Mouse (Mus musculus) embryonic facial prominence, embryonic 14.5 days (tissue): ENCODE data around the gene Klhl25. TPM values are rescaled to one million over a fixed set of nuclear protein-coding genes. Genes with fewer than 3 reads are reported as not detected.

Experiments used
- ATAC-seq: fragments of 200-750 bp; cut with Nextera tagmentation; 2 replicates; pipeline ENCODE4 v1.8.0; 2017; ENCODE audit warnings: low read depth, moderate number of reproducible peaks, moderate TSS enrichment
- DNase-seq: peaks from one replicate; pipeline ENCODE4 v3.0.0-alpha.2; 2015; ENCODE audit warnings: low spot score
- H3K27ac ChIP-seq: fragments of 300-500 bp; sonication (generic); replicated peaks from 2 replicates; pipeline ENCODE4 v1.5.1; 2014; ENCODE audit warnings: low read depth, mild to moderate bottlenecking, low read length, moderate library complexity
- H3K27me3 ChIP-seq: fragments of 300-500 bp; sonication (generic); replicated peaks from 2 replicates; pipeline ENCODE4 v1.6.1; 2014; ENCODE audit warnings: low read length; ENCODE audit not compliant: control insufficient read depth, insufficient read depth
- H3K36me3 ChIP-seq: fragments of 300-500 bp; sonication (generic); 2 replicates; pipeline ENCODE4 v1.6.1; 2014; ENCODE audit warnings: low read length, mixed read lengths; ENCODE audit not compliant: control insufficient read depth, insufficient read depth
- H3K4me1 ChIP-seq: fragments of 300-500 bp; sonication (generic); 2 replicates; pipeline ENCODE4 v1.6.1; 2014; ENCODE audit warnings: antibody characterized with exemption, low read length; ENCODE audit not compliant: control insufficient read depth, insufficient read depth
- H3K4me2 ChIP-seq: fragments of 300-500 bp; sonication (generic); 2 replicates; pipeline ENCODE4 v1.6.1; 2014; ENCODE audit warnings: low read depth, mild to moderate bottlenecking, low read length, moderate library complexity, mixed read lengths
- H3K4me3 ChIP-seq: fragments of 300-500 bp; sonication (generic); 2 replicates; pipeline ENCODE4 v1.5.1; 2014; ENCODE audit warnings: low read depth, mild to moderate bottlenecking, low read length
- H3K9ac ChIP-seq: fragments of 300-500 bp; sonication (generic); 2 replicates; pipeline ENCODE4 v1.6.1; 2014; ENCODE audit warnings: low read depth, mild to moderate bottlenecking, low read length, moderate library complexity, mixed read lengths
- H3K9me3 ChIP-seq: fragments of 300-500 bp; sonication (generic); 2 replicates; pipeline ENCODE4 v1.6.1; 2016; ENCODE audit warnings: low read length; ENCODE audit not compliant: control insufficient read depth
- WGBS: fragments of 180-500 bp; shearing (Covaris S2); extraction: QIAGEN DNeasy Blood & Tissue Kit; methylation state at CpG from one replicate; pipeline ENCODE4 v1.1.7; 2014; 5-methylcytosine and 5-hydroxymethylcytosine counted together
- polyA plus RNA-seq: library from polyadenylated mRNA; unstranded; fragments of >200 nt; fragmentation: Nextera tagmentation; extraction: Ambion mirVana; gene quantifications from 2 replicates; pipeline ENCODE4 v1.2.1, GENCODE M21; 2014

Klhl25 gene
- 17.3 and 20.1 TPM in 2 replicates for polyA plus RNA-seq

- Histone ChIP-seq H3K27ac (peak within 1 kb of the TSS; percentile 93), H3K27me3 (no peaks in the 10 kb centered on the region), H3K9ac (peak within 1 kb of the TSS; percentile 94), H3K4me3 (peak within 1 kb of the TSS; percentile 85), H3K4me1 (peaks cover 20% of the 10 kb centered on the region), H3K9me3 (no peaks in the 10 kb centered on the region), H3K4me2 (peak within 1 kb of the TSS; percentile 93), H3K36me3 (no peaks in the 10 kb centered on the region)
- peak; percentile 97 for ATAC-seq
- under 1% methylated on average over 60 of the region's 60 CpGs for WGBS
- DNase-seq = peak; percentile 98
These were observed at the start of gene Klhl25 for GRCm38 (mm10) chr7:75848115-75848775. Gene Klhl25, plus strand, starts transcription at chr7:75848310.

- 72% methylated on average over 4 of the region's 4 CpGs for WGBS
- H3K9me3 ChIP-seq = no peaks in the 10 kb centered on the region
- no peak overlapping the region for H3K9ac ChIP-seq
- ATAC-seq (no peak), DNase-seq (no peak)
- H3K27ac ChIP-seq = no peak overlapping the region
- H3K27me3 ChIP-seq = no peaks in the 10 kb centered on the region
- no peaks in the 10 kb centered on the region for H3K4me1 ChIP-seq
- H3K4me2 ChIP-seq = no peak overlapping the region
- no peaks in the 10 kb centered on the region for H3K36me3 ChIP-seq
- H3K4me3 ChIP-seq = no peak overlapping the region
These were observed 47.6 kb upstream of the Klhl25 start for GRCm38 (mm10) chr7:75800530-75800929.

- Histone ChIP-seq H3K9me3 (no peaks in the 10 kb centered on the region), H3K27ac (no peak overlapping the region), H3K4me3 (no peak overlapping the region), H3K4me1 (no peaks in the 10 kb centered on the region), H3K27me3 (no peaks in the 10 kb centered on the region), H3K9ac (no peak overlapping the region), H3K4me2 (no peak overlapping the region), H3K36me3 (no peaks in the 10 kb centered on the region)
- WGBS = 88% methylated on average over 3 of the region's 3 CpGs
- ATAC-seq (no peak), DNase-seq (no peak)
These were observed 47.1 kb upstream of the Klhl25 start for GRCm38 (mm10) chr7:75801022-75801421.

GRCm38 (mm10) chr7:75801621-75802358 lies 46.3 kb upstream of the Klhl25 start:
- Histone ChIP-seq H3K4me2 (no peak overlapping the region), H3K9ac (no peak overlapping the region), H3K4me3 (no peak overlapping the region), H3K27ac (no peak overlapping the region), H3K9me3 (no peaks in the 10 kb centered on the region), H3K4me1 (peaks cover 6% of the 10 kb centered on the region), H3K36me3 (no peaks in the 10 kb centered on the region), H3K27me3 (no peaks in the 10 kb centered on the region)
- ATAC-seq = no peak
- 89% methylated on average over 5 of the region's 5 CpGs for WGBS
- DNase-seq = no peak

GRCm38 (mm10) chr7:75802887-75803286 lies 45.2 kb upstream of the Klhl25 start:
- no peaks in the 10 kb centered on the region for H3K36me3 ChIP-seq
- no peak overlapping the region for H3K4me3 ChIP-seq
- H3K4me1 ChIP-seq = peaks cover 6% of the 10 kb centered on the region
- no peak overlapping the region for H3K4me2 ChIP-seq
- no peaks in the 10 kb centered on the region for H3K9me3 ChIP-seq
- ATAC-seq = no peak
- H3K9ac ChIP-seq = no peak overlapping the region
- no peak overlapping the region for H3K27ac ChIP-seq
- no peak for DNase-seq
- WGBS = 75% methylated on average over 3 of the region's 3 CpGs
- H3K27me3 ChIP-seq = no peaks in the 10 kb centered on the region

GRCm38 (mm10) chr7:75806161-75806560 lies 41.9 kb upstream of the Klhl25 start:
- ATAC-seq = peak; percentile 22; the same call in 1 of the 2 replicates
- WGBS = 63% methylated on average over 4 of the region's 4 CpGs
- H3K4me3 ChIP-seq = no peak overlapping the region
- no peaks in the 10 kb centered on the region for H3K9me3 ChIP-seq
- H3K4me1 ChIP-seq = peaks cover 6% of the 10 kb centered on the region
- no peaks in the 10 kb centered on the region for H3K36me3 ChIP-seq
- no peak overlapping the region for H3K4me2 ChIP-seq
- H3K27ac ChIP-seq = peak overlapping the region; percentile 29
- H3K9ac ChIP-seq = no peak overlapping the region
- no peak for DNase-seq
- no peaks in the 10 kb centered on the region for H3K27me3 ChIP-seq

GRCm38 (mm10) chr7:75806711-75807110 lies 41.4 kb upstream of the Klhl25 start:
- WGBS = 22% methylated on average over 4 of the region's 4 CpGs
- H3K4me3 ChIP-seq = no peak overlapping the region
- peaks cover 6% of the 10 kb centered on the region for H3K4me1 ChIP-seq
- peak overlapping the region; percentile 29 for H3K27ac ChIP-seq
- H3K9ac ChIP-seq = no peak overlapping the region
- H3K4me2 ChIP-seq = no peak overlapping the region
- DNase-seq (peak; percentile 76), ATAC-seq (peak; percentile 53; the same call in 1 of the 2 replicates)
- no peaks in the 10 kb centered on the region for H3K27me3 ChIP-seq
- no peaks in the 10 kb centered on the region for H3K9me3 ChIP-seq
- H3K36me3 ChIP-seq = no peaks in the 10 kb centered on the region

- no peak for ATAC-seq
- peaks cover 6% of the 10 kb centered on the region for H3K4me1 ChIP-seq
- no peak overlapping the region for H3K27ac ChIP-seq
- DNase-seq = no peak
- H3K36me3 ChIP-seq = no peaks in the 10 kb centered on the region
- no peak overlapping the region for H3K4me3 ChIP-seq
- no peaks in the 10 kb centered on the region for H3K27me3 ChIP-seq
- no peaks in the 10 kb centered on the region for H3K9me3 ChIP-seq
- WGBS = 77% methylated on average over 17 of the region's 17 CpGs
- no peak overlapping the region for H3K4me2 ChIP-seq
- no peak overlapping the region for H3K9ac ChIP-seq
These were observed 40.4 kb upstream of the Klhl25 start for GRCm38 (mm10) chr7:75807460-75808304.
